14 mouse cellular contexts compared by ENCODE assay signal in genomic region chr10:120839966-120840365, GRCm38 (mm10).
"Had no signal": no experiment of that assay in that cellular context is flagged by ENCODE, and none has a peak within 500 bp of the region (broad histone marks: within the 10 kb centered on the region; RNA-seq: fewer than 3 reads in every experiment).

No protein-coding gene starts in this region.

- H3K9me3 ChIP-seq: liver, embryonic 15.5 days; neural tube, embryonic 13.5 days had no signal

- H3K4me1 ChIP-seq: liver, embryonic 15.5 days; megakaryocyte, embryonic 14.5 days; neural tube, embryonic 13.5 days had no signal

- DNase-seq: layer of hippocampus, adult 9-11 months; layer of hippocampus, postnatal 36 days; retina, postnatal 1 day; right cerebral cortex, postnatal 4 days; spleen, adult 18-20 months; thymus, adult 18-20 months; thymus, postnatal 14 days had no signal

- H3K36me3 ChIP-seq: liver, embryonic 15.5 days; neural tube, embryonic 13.5 days had no signal

- H3K4me2 ChIP-seq: liver, embryonic 11.5 days; liver, embryonic 15.5 days; midbrain, embryonic 11.5 days; neural tube, embryonic 13.5 days had no signal

- ATAC-seq: intestine, embryonic 16.5 days; midbrain, embryonic 16.5 days had no signal

- H3K4me3 ChIP-seq: liver, embryonic 15.5 days; megakaryocyte, embryonic 14.5 days; neural tube, embryonic 13.5 days had no signal

- H3K27ac ChIP-seq: liver, embryonic 15.5 days; neural tube, embryonic 13.5 days had no signal

- H3K27me3 ChIP-seq: liver, embryonic 15.5 days; megakaryocyte, embryonic 14.5 days; neural tube, embryonic 13.5 days had no signal

- H3K9ac ChIP-seq: liver, embryonic 15.5 days; neural tube, embryonic 13.5 days had no signal
